Mouse (Mus musculus) lung, adult 2 months (tissue): ENCODE data around the gene Nup214.

ENCODE experiments used
- CTCF ChIP-seq: fragments of 200-500 bp; IDR thresholded peaks from 2 replicates; pipeline ENCODE4 v1.5.1; 2011; ENCODE audit warnings: mild to moderate bottlenecking, low read length, control low read depth; ENCODE audit not compliant: insufficient read depth
- POLR2A ChIP-seq: fragments of 200-500 bp; IDR thresholded peaks from 2 replicates; pipeline ENCODE4 v1.6.1; 2011; ENCODE audit warnings: low read depth, mild to moderate bottlenecking, control low read depth, low read length, borderline replicate concordance; ENCODE audit errors: extremely low read depth

DNA sequence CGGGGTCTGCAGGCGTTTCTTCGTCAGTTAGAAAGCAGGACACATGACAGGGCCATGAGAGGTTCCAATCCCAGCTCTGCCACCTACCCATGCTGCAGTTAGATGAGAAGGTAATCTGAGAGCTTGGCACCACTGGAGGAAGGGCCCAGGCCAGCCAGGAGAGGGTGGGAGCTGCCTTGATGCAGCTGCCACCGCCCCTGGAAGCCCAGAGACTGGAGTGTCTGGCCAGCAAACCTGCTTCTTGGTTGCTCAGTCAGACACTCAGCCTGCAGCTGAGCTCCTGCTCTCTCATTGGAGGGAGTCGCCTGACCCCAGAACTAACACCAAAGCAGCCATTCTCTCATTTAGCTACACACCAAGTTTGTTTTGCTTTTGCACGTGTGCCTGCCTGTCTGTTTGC, 71.1 kb downstream of the Nup214 start:
- no peak for TF ChIP-seq CTCF
- TF ChIP-seq POLR2A: no peak
